Mouse (Mus musculus) midbrain, embryonic 10.5 days (tissue): ENCODE measurements at regions not wholly inside any gene's neighbourhood (a gene's known extent, or its start where the extent isn't known, plus 50 kb on each side); places are given as distances from the start of the nearest gene placed in this dataset.
A peak's percentile ranks its signal among the peaks of the same experiment; 100 is the strongest.

Experiments used
- DNase-seq: peaks from one replicate; pipeline ENCODE4 v3.0.0-alpha.2; 2017; ENCODE audit warnings: low spot score
- H3K27ac ChIP-seq: fragments of 300-500 bp; sonication (generic); replicated peaks from 2 replicates; pipeline ENCODE4 v1.5.1; 2016; ENCODE audit warnings: mild to moderate bottlenecking
- H3K27me3 ChIP-seq: fragments of 300-500 bp; sonication (generic); 2 replicates; pipeline ENCODE4 v1.6.1; 2016; ENCODE audit warnings: low read depth, mild to moderate bottlenecking; ENCODE audit not compliant: poor library complexity, severe bottlenecking
- H3K36me3 ChIP-seq: fragments of 300-500 bp; sonication (generic); 2 replicates; pipeline ENCODE4 v1.6.1; 2016; ENCODE audit warnings: mild to moderate bottlenecking, moderate library complexity
- H3K4me1 ChIP-seq: fragments of 300-500 bp; sonication (generic); 2 replicates; pipeline ENCODE4 v1.6.1; 2016
- H3K4me3 ChIP-seq: fragments of 300-500 bp; sonication (generic); 2 replicates; pipeline ENCODE4 v1.5.1; 2016; ENCODE audit warnings: mild to moderate bottlenecking, moderate library complexity
- H3K9me3 ChIP-seq: fragments of 300-500 bp; sonication (generic); replicated peaks from 2 replicates; pipeline ENCODE4 v1.6.1; 2016; ENCODE audit warnings: mild to moderate bottlenecking
- WGBS: fragments of 180-500 bp; shearing (Covaris S2); methylation state at CpG from one replicate; pipeline ENCODE4 v1.1.7; 2016; 5-methylcytosine and 5-hydroxymethylcytosine counted together

DNA sequence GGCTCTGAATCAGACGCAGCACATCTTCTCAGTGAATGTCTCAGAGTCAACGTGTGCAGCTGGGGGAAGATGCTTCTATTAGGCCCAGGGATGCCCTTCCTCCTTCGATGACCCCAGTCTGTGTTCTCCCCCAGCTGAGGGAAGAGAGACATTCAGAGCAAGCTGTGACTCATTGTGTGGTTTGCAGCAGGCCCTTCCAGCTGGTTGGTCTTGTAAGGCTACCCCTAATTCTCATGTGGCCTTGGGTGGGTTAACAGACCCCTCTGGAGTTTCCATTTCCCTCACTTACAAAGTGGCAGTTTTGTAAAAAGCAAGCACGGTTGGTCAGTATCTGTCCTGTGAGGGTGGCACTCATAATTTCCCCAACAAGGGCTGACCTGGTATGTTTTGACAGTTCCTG is 127.8 kb upstream of the Zfp217 start:
- no peak for DNase-seq
- no peaks in the 10 kb centered on the region for H3K9me3 ChIP-seq
- no peak overlapping the region for H3K27ac ChIP-seq
- no peaks in the 10 kb centered on the region for H3K27me3 ChIP-seq
- H3K4me3 ChIP-seq, result no peak overlapping the region
- no peaks in the 10 kb centered on the region for H3K36me3 ChIP-seq
- 0 out of 2 replicates have a peak, but pooled peaks cover 6% of the 10 kb centered on the region for H3K4me1 ChIP-seq
- WGBS, result 80% methylated on average over 4 of the region's 4 CpGs

DNA sequence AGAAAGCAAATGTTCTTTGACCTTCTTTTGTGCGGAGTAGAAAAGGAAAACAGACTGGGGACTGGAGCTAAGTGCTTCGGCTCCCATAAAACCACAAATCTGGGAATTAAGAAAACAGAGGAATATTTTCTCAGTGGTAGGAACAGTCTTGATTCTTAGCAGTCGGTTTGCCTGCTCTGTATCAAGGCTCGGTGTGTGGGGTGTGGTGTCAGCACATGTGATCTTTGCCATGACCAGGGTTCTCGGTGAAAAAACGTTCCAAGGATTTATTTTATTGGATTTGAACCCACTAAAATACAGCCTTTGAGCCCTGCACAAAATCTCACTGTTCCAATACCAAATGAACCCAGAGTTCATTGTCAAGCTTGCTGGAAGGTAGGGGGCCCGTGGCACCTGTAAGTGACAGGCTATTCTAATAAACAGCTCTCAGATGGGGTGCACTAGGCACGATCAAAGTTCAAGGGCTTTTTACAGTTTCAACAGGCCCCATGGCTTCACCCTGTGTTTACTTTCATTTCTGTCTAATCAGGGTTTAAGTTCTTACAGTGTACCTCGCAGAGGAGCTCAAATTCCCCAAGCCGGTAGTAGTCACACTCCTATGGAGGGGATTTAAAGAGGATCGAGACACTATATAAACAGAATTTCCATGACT is 122.1 kb upstream of the Zfp217 start:
- DNase-seq, result no peak
- no peak overlapping the region for H3K4me3 ChIP-seq
- no peaks in the 10 kb centered on the region for H3K36me3 ChIP-seq
- no peaks in the 10 kb centered on the region for H3K9me3 ChIP-seq
- 86% methylated on average over 11 of the region's 11 CpGs for WGBS
- H3K27me3 ChIP-seq, result 0 out of 2 replicates have a peak, but pooled peaks cover 9% of the 10 kb centered on the region
- H3K4me1 ChIP-seq, result peaks cover 23% of the 10 kb centered on the region
- H3K27ac ChIP-seq, result no peak overlapping the region

GRCm38 (mm10) chr2:170268080-170268479 is 120.2 kb upstream of the Zfp217 start:
- Histone ChIP-seq H3K27ac (no peak overlapping the region), H3K36me3 (no peaks in the 10 kb centered on the region), H3K4me3 (no peak overlapping the region), H3K27me3 (0 out of 2 replicates have a peak, but pooled peaks cover 9% of the 10 kb centered on the region), H3K4me1 (peaks cover 31% of the 10 kb centered on the region), H3K9me3 (no peaks in the 10 kb centered on the region)
- WGBS, result 54% methylated on average over 8 of the region's 8 CpGs
- no peak for DNase-seq

DNA sequence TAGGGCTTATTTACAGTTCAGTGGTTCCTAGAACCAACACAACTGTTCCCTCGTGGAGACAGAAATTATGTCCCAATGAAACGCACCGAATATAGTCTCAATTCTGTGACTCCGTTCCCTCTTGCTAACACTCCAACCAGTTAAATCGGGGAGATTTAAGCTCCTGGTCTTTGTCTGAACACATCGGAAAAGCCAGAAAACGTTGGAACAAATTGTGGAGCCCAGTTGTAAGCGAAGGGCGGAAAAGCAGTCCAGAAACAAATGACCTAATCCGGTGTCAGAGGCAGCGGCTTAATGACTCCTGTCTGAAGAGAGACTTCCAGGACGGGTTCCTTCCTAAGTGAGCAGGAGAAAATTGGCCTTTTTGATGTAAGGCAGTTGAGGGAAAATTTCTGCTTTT is 119.2 kb upstream of the Zfp217 start:
- H3K36me3 ChIP-seq, result no peaks in the 10 kb centered on the region
- WGBS, result 7% methylated on average over 12 of the region's 12 CpGs
- peak overlapping the region; percentile 77 for H3K27ac ChIP-seq
- 0 out of 2 replicates have a peak, but pooled peaks cover 9% of the 10 kb centered on the region for H3K27me3 ChIP-seq
- peak overlapping the region; percentile 45 for H3K4me3 ChIP-seq
- DNase-seq, result peak; percentile 33
- peaks cover 39% of the 10 kb centered on the region for H3K4me1 ChIP-seq
- H3K9me3 ChIP-seq, result no peaks in the 10 kb centered on the region

DNA sequence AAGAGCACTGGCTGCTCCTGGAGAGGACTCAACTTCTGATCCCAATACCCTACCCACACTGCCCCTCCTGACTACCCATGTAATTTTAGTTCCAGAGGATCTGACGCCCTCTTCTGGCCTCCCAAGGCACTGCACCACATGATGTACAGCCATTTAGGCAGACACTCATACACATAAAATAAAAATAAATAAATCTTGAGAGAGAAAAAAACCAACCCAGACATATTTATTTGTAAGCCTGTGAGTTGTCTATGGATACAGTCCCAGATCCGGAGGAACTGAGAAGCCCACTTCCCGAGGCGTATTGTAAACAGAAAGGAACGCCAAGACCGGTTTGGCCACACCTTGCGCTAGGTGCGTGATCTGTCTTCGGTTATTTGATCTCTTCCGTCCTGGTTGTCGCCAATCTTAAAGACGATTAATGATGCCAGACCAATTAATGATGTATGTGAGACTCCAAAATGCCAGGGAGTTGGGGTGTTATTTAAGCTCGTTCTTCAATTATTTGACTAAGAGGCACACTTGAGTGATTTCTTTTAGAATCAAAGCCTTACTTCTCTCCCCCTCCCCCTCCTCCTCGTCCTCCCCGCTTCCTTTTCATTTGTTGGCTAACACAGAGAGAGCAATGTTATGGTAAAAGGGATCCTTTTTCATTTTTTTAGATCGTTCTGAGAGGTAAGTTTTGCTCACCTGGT is 118.7 kb upstream of the Zfp217 start:
- Histone ChIP-seq H3K27ac (peak overlapping the region; percentile 77), H3K4me3 (peak overlapping the region; percentile 45), H3K27me3 (0 out of 2 replicates have a peak, but pooled peaks cover 9% of the 10 kb centered on the region), H3K9me3 (no peaks in the 10 kb centered on the region), H3K4me1 (peaks cover 39% of the 10 kb centered on the region), H3K36me3 (no peaks in the 10 kb centered on the region)
- WGBS, result 8% methylated on average over 16 of the region's 16 CpGs
- DNase-seq, result peak; percentile 44

- H3K4me3 ChIP-seq, result no peak overlapping the region
- H3K36me3 ChIP-seq, result no peaks in the 10 kb centered on the region
- no peaks in the 10 kb centered on the region for H3K9me3 ChIP-seq
- H3K27ac ChIP-seq, result peak overlapping the region; percentile 28
- 54% methylated on average over 4 of the region's 4 CpGs for WGBS
- H3K4me1 ChIP-seq, result peaks cover 39% of the 10 kb centered on the region
- DNase-seq, result no peak
- H3K27me3 ChIP-seq, result 0 out of 2 replicates have a peak, but pooled peaks cover 9% of the 10 kb centered on the region
Measured at GRCm38 (mm10) chr2:170263594-170263993, 115.7 kb upstream of the Zfp217 start.

- H3K9me3 ChIP-seq, result no peaks in the 10 kb centered on the region
- WGBS, result 89% methylated on average over 2 of the region's 2 CpGs
- H3K27ac ChIP-seq, result no peak overlapping the region
- no peak overlapping the region for H3K4me3 ChIP-seq
- peaks cover 16% of the 10 kb centered on the region for H3K4me1 ChIP-seq
- DNase-seq, result no peak
- no peaks in the 10 kb centered on the region for H3K27me3 ChIP-seq
- no peaks in the 10 kb centered on the region for H3K36me3 ChIP-seq
Measured at GRCm38 (mm10) chr2:170261191-170261590, 113.3 kb upstream of the Zfp217 start.

DNA sequence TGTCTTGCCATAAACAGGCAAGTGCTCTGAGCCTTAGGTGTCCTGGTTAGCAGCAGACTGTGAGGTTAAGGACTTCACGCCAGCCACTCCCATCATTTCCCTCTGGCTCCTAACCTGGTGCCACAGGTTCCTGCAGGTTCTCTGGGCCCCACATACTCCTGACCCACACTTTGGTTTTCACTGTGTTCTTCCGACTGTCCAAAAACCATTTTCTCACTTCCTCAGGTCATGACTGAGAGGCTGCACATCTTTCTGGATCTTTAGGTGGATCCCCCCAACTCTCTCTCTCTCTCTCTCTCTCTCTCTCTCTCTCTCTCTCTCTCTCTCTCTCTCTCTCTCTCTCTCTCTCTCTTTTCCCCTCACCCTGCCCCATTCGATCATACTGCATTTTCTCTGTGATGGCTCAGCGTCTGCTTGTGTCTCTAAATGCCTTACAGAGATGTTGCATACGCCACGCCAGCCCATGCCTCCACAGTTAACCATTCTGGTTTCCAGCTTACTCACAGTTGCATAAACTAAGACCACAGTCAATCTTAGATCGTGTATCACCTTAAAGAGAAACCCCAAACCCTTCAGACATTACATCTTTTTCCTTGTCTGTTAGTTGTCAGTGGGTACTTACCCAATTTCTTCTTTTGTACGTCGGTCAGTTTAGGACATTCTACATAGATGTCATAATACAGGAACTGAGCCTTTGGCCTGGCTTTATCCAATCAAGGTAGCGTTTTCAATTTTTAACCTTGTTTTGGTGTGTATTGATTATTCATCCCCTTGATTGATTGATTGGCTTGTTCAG is 112.0 kb upstream of the Zfp217 start:
- no peak for DNase-seq
- Histone ChIP-seq H3K4me3 (no peak overlapping the region), H3K4me1 (peaks cover 16% of the 10 kb centered on the region), H3K27me3 (no peaks in the 10 kb centered on the region), H3K9me3 (no peaks in the 10 kb centered on the region), H3K36me3 (no peaks in the 10 kb centered on the region), H3K27ac (no peak overlapping the region)
- 89% methylated on average over 10 of the region's 10 CpGs for WGBS

DNA sequence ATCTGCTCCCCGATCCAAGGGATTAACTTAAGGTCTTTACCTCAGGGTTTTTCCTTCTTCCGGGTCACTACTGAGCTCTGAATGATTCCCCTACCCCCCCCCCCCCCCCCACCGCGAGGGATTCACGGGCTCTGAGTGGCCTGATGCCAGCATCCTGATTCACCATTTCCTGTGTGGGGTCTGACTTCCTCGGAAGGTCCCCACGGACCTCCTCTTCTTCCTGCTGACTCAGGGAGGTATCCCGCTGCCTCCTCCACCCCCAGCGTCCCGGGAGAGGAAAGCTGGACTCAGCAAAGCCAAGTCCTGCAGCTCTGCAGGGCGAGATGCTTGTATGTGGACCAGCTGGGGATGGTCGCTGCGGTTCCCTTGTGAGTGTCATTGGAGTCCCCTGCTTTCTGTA is 110.5 kb upstream of the Zfp217 start:
- DNase-seq, result no peak
- H3K27me3 ChIP-seq, result no peaks in the 10 kb centered on the region
- no peaks in the 10 kb centered on the region for H3K36me3 ChIP-seq
- WGBS, result 73% methylated on average over 13 of the region's 13 CpGs
- no peak overlapping the region for H3K27ac ChIP-seq
- peaks cover 11% of the 10 kb centered on the region for H3K4me1 ChIP-seq
- H3K9me3 ChIP-seq, result no peaks in the 10 kb centered on the region
- H3K4me3 ChIP-seq, result no peak overlapping the region

DNA sequence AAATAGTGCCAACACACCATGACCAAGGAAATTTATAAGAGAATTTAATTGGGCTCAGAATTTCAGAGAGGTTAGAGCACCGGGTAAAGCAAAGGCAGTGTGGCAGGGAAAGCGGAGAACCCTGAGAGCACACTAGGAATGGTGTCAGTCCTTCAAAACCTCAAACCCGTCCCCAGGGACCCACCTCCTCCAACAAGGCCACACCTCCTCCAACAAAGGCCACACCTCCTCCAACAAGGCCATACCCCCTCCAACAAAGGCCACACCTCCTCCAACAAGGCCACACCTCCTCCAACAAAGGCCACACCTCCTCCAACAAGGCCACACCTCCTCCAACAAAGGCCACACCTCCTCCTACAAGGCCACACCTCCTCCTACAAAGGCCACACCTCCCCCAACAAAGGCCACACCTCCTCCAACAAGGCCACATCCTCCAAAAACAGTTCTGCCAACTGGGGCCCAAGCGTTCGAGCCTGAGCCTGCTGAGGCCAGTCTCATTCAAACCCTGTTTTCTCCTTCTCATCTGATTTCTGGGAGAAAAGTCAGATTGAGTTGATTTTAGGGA is 109.8 kb upstream of the Zfp217 start:
- no peaks in the 10 kb centered on the region for H3K9me3 ChIP-seq
- H3K36me3 ChIP-seq, result no peaks in the 10 kb centered on the region
- no peak overlapping the region for H3K27ac ChIP-seq
- H3K27me3 ChIP-seq, result no peaks in the 10 kb centered on the region
- no peak overlapping the region for H3K4me3 ChIP-seq
- 87% methylated on average over 5 of the region's 5 CpGs for WGBS
- DNase-seq, result no peak
- H3K4me1 ChIP-seq, result peaks cover 6% of the 10 kb centered on the region

DNA sequence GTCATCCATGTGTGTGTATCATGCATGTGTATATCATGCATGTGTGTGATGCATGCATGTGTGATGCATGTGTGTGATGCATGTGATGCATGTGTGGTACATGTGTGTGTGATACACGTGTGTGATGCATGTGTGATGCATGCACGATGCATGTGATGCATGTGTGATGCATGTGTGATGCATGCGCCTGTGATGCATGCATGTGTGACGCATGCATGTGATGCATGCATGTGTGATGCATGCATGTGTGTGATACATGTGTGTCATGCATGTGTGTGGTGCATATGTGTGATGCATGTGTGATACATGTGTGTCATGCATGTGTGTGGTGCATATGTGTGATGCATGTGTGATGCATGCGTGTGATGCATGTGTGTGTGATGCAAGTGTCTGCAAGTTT is 108.1 kb upstream of the Zfp217 start:
- Histone ChIP-seq H3K27me3 (no peaks in the 10 kb centered on the region), H3K9me3 (no peaks in the 10 kb centered on the region), H3K36me3 (no peaks in the 10 kb centered on the region), H3K4me1 (0 out of 2 replicates have a peak, but pooled peaks cover 8% of the 10 kb centered on the region), H3K4me3 (no peak overlapping the region), H3K27ac (no peak overlapping the region)
- 92% methylated on average over 5 of the region's 5 CpGs for WGBS
- DNase-seq, result no peak

DNA sequence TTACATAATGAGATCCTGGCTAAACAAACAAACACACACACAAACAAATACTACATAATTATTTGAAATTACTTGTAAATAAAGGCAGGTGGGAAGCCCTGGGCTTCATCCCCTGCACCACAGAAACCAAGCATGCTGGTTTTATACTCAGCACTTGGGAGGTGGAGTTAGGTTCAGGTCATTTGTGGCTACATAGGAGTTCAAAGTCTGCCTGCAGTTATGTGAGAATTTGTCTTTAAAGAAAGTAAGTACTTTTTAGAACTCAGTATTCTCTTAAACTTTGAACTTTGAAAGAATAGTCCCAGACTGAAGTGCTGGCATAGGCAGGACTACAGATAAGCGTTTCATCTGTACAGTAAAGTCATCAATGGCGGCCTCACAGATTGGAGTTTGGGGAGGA is 107.6 kb upstream of the Zfp217 start:
- H3K4me3 ChIP-seq, result no peak overlapping the region
- no peak for DNase-seq
- H3K27ac ChIP-seq, result no peak overlapping the region
- no peaks in the 10 kb centered on the region for H3K9me3 ChIP-seq
- H3K4me1 ChIP-seq, result 0 out of 2 replicates have a peak, but pooled peaks cover 8% of the 10 kb centered on the region
- no peaks in the 10 kb centered on the region for H3K36me3 ChIP-seq
- H3K27me3 ChIP-seq, result no peaks in the 10 kb centered on the region
- 94% methylated on average over 2 of the region's 2 CpGs for WGBS
